Mouse (Mus musculus) mature B cell (primary cell): ENCODE data around the gene Aqp7.

Experiments used
- in situ Hi-C: fragments of 300-500 bp; cut with MboI; formaldehyde crosslinking; loops from 2 replicates; pipeline ENCODE4 v1.14.3; 2019

The Aqp7 gene

DNA sequence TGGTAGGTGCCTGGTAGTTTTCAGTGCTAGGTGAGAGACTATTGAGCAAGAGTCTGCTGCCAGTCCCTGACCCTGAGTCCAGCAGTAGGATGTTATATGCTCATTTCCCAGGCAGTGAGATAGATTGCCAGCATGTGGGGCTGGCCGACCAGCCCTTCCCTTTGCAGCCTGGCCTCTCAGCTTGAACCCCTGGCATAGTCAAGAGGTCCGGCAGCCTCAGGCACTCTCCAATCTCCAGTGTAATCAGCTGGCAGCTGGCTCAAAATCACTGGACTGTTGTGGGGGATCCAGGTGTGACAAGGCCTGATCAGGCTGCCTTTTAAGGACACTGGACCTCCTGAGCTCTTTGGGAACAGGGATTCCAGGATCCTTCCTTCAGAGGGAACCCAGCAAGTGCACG lies 15.4 kb upstream of the Aqp7 start:
- in situ Hi-C loops: no loop called here

DNA sequence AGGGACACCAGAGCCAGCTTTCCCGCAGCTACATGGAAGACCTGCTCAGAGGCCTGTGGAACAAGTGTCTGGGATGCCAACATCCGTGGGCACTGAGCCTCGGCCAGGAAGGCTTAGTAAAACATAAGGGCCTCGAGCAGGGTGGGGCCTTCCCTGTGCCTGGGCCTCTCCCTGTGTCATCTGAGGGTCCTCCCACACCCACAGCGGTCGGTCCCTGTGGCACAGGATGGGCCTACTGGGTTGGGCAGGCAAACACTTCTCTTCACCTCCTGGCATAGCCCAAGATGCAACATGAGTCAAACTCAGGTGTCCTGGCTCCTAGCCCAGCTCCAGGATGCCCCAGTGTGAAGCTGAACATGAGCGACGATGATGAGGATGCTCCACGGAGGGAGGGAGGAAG lies 9.4 kb upstream of the Aqp7 start:
- in situ Hi-C loops: no loop called here

DNA sequence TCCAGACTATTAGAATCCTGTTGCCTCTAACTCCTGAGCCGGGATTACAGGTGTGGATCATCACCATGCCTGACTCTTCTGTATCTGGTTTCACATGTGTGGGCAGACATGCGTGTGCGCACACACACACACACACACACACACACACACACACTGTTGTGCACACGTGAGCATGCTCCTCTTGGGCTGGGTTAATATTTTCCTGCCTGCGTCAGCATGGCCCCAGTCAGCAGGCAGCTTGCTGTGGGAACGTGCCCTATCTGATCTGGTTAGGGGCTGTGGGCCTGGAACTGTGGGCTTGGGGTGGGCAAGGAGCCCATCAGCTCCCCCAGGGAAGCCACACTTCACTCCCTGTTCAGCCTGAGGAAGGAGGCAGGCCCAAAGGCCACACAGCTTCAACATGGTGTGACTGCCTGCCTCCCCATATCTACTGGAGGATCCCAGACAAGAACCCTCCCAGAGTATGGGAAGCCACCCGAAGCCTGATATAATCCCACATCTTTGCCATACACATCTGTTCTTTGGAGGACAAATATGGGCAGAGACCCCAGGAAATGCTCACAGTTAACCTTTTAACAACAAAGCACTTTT lies 8.9 kb upstream of the Aqp7 start:
- in situ Hi-C loops: no loop called here

DNA sequence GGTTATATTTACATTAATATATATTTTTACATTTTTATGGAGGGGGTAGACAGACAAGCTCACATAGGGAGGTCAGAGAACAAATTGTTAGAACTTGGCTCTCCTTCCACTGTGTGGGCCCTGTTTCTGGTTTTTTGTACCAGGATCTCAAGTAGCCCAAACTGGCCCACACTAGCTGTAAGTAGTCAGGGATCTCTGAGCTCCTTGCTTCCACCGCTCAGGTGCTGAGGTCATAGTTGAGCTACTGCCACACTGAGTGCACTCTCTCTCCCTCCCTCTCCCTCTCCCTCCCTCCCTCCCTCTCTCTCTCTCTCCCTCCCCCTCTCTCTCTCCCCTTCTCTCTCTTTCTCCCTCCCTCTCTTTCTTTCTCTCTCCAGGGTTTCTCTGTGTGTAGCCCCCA lies 8.3 kb upstream of the Aqp7 start:
- in situ Hi-C loops: no loop called here

DNA sequence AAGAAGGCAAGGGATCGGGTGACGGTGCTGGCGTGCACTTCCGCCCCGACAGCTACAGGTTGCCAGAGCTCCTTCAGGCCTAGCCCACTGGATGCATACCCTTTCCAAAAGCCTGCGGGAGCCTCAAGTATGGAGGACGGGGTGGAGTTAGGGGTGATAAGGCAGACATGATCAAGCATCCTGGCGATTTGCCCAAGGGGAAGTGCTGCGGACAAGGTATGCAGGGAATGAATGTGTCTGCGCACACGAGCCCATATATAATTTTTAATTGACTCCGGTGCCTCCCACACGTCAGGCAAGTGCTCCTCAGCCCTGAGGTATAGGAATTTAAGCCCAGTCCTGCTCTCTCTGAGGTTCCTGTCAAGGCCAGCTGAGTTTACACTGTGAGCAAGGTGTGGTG lies 7.2 kb upstream of the Aqp7 start:
- in situ Hi-C loops: no loop called here

DNA sequence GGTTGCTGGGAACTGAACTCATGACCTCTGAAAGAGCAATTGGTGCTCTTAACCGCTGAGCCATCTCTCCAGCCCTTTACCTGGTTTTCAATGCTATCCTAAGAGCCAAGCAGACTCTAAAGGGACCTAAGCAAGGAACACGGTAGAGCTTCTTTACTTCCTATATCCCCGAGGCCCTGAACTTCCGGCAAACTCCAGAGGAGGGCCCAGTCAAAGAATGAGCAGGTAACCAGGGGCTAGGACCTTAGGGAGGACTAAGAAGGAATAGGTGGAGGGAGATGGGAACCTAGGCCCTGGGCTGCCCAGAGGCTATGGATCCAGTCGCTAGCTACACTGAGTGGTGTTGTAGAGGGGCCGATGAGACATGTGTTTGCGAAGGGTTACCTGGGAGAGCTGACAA lies 3.8 kb upstream of the Aqp7 start:
- in situ Hi-C loops: no loop called here

DNA sequence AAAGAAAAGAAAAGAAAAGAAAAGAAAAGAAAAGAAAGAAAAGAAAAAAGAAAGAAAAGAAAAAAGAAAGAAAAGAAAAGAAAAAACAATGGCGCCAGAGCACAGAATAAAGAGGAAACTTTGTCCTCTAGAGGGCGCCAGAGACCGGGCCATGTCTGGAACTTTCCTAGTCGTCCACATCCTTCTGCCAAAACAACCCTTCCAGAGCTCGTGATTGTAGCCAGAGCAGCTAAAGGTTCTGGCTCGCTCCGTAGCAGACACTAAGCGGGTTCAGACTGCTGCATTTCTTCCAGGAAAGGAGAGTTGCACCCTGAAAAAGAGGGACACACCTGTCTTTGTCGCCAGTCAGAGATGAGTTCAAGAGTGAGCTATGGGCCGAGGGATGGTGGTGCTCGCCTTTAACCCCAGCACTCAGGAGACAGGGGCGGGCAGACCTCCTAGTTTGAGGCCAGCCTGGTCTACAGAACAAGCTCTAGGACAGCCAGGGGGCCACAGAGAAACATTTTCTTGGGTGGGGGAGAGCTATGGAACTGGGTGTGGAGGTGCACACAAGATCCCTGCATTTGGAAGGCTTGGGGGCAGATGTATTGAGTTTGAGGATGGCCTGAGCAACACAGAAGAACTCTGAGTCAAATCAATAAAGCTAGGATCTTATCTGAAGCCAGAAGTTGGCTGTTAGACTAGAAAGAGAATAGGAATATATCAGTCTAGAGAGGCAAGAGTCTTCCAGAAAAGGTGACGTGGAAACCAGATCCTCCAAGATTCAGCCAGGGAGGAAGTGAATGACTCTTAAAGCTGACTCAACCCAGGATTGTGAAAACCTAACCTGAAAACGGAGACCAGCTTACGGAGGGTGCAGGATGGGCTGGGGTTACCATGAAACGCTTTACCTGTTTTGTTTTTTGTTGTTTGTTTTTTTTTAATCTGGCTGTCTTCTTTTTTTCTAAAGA lies 3.1 kb upstream of the Aqp7 start:
- in situ Hi-C loops: no loop called here

DNA sequence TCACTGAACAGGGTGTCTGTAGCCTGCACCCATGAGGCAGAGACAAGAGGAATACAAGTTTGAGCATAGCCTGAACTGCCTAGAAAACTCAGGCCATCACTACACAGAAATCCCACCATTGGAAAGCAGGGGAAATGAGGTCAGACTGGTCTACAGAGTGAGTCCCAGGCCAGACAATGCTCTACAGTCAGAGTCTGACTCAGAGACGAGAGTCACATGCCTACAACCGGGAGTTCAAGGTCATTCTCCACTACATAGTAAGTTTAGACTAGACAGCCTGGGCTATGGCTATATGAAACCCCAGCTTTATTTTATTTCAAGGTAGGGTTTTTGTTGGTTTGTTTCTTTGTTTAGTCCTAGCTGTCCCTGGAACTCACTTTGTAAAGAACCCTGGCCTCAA lies 987 bp upstream of the Aqp7 start:
- in situ Hi-C loops: no loop called here

DNA sequence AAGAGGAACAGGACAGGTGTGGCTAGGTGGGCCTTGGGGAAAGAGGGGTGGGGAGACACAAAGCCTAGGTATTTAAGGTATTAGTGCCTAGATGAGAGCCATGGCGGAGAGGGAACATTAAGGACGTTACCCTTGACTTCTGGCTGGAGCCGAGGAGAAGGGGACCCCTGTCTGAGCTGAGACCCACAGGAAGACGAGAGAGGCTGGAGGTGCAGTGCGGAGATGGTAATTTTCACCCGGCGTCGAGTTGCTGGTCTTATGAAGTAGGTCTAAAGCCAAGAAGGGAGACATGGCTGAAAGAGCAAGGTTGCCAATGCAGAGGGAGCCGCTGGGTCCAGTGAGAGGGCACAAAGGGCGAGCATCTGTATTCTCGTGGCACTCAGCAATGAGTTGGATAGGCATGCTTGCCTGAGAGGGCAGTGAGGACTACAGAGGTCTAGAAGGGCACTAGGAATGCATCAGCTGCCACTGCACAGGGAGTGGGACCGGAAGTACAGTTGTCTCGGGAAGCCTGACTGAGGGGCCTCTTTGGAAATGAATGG lies 1.6 kb downstream of the Aqp7 start:
- in situ Hi-C loops: no loop called here

DNA sequence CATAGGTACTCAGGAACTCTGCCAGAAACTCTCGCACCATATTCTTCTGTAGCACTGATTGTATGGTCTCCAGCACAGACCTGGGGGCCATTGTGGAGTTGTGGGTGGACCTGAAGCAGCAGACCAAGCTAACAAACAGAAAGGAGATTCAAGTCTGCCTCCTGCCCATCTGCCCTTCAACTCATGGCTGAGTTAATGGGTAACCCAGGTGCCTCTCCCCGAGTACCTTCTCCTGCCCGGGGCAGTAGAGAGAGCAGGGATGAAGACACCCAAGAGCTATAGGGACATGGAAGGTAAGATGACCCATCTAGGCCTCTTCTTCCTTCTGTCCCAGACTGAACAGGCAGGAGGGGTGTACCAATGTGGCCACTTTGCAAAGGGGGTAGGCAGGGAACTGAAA lies 2.7 kb downstream of the Aqp7 start:
- in situ Hi-C loops: no loop called here

DNA sequence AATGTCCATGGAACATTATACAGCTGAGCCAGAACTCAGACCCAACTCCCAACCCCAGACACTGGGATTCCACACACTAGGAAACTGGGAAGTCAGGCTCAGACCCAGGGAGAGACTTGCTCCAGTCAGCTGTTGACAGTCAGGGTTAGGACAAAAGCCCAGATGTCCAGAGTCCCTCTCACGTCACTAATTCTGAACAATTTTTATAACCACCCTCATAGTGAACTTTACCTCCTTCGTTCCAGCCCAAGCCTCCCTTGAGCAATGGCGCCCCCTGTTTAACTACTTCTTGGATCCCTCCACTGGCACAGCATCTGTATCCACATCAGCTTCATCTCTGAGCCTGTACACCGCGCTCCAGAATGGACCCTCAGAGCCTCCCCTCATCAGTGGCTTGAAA lies 4.0 kb downstream of the Aqp7 start:
- in situ Hi-C loops: no loop called here

DNA sequence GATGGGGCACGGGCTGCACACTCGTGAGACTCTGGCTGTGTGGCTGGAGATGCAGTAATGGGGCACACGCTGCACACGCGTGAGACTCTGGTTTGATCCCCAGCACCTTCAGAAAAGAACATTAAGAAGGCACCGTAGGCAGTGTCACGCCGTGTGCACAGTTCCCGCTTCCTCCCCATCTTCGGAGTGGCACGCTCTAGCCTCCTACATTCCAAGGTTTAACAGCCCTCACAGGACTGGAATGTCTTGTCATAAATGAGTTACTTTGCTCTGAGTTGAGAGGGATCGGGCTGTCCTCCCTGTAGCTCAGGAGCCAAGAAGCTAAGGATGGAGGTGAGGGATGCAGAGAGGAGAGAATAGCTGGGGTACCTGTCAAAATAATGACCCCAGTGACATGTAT lies 5.1 kb downstream of the Aqp7 start:
- in situ Hi-C loops: no loop called here

DNA sequence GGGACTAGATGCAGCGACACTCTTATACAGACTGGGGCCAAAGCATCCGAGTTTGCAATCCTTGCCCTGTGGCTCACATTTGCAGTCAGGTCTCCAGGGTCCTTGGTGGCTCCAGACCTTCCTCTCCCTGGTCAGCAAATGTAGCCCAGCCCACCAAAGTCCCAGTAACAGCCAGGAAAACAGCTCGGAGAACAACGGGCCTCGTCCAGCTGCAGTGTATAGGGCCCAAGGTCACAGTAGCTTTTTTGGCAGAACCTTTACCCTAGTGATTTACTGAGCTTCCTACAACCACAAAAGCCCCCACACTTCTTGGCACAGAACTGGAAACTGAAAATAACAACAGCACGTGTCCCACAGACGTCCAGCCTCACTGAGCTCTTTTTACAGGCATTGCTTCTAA lies 7.0 kb downstream of the Aqp7 start:
- in situ Hi-C loops: no loop called here

DNA sequence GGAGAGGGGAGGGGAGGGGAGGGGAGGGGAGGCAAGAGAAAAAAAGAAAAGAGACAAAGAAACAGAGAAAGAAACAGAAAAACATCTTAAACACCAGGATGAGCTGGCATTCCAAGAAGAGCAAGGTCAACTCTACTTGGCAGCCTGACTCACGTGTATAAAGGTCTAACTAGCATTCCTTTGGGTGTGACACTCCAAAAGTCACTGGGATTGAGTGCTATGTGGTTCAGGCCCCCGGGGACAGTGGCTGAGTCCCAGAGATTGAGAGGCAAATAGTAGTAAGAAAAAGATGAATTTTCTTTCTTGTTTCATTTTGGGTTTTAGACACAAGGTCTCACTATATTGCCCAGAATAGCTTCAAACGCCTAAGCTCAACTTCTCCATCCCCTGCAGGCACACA lies 10.0 kb downstream of the Aqp7 start:
- in situ Hi-C loops: no loop called here

DNA sequence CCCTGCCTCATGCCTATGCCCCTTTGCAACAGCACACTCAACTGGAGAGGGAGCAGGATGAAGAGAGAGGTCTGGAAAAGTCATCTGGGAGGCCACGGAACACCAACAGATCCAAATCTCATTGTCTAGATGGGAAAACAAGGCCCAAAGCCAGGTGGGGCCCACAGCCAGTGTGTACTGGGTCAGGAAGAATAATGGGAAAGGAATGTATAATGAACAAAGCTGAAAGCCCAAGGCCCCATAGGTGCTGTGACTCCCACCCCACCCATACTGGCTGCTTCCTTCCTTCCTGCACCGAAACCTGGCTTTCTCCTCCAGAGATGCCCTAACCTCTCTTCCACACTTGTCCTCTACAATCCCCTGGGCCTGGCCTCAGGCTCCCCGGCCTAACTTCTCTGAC lies 16.7 kb downstream of the Aqp7 start:
- in situ Hi-C loops: no loop called here

DNA sequence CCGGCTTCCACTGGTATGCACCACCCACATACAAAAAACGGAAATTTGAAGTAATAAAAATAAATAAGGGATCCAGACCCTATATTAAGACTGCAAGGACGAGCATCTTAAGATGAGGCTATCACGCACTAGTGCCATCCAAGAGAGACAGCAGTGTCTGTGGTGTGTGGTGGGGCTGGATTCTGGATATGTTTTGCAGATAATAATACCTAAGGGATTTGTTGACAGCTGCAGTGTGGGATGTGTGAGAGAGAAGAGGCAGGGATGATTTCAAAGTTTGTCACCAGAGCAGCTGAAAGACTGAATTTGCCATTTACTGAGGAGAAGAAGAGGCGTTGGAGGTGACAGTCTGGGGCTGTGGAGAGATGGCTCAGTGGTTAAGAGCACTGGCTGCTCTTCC lies 18.6 kb downstream of the Aqp7 start:
- in situ Hi-C loops: no loop called here

DNA sequence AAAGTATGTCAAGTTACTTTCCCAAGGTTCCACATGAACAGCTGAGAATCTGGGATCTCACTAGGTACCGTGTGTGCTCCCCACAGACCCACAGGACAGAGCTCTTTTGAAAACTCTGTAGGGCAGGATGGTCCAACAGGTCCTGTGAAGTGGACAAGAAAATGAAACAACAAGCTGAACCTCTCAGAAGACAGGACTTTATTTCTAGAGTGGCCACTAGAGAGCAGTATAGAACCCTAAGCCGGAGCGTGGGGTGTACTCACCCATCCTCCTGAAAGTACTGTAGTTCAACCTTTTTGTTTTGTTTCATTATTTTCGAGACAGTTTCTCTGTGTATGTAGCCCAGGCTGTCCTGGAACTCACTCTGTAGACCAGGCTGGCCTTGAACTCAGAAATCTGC lies 19.7 kb downstream of the Aqp7 start:
- in situ Hi-C loops: no loop called here

DNA sequence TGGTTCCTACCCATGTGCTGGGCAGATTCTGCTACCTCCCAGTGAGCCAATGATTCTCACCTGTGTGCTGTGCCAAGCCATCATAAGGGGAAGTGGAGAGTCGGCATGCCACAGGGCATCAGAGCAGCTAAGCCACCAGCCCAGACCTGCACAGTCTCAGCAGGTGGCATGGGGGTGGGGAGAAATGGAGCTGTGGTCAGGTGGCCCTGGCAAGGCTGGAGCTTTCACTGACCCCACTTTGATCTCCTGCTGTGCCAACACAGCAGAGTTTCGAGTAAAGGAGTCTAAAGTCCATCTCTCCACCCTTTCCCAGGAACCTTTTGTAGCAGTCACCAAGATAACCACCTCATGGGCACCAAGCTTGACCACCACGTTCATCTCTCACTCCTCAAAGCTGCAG lies 20.1 kb downstream of the Aqp7 start:
- in situ Hi-C loops: no loop called here

DNA sequence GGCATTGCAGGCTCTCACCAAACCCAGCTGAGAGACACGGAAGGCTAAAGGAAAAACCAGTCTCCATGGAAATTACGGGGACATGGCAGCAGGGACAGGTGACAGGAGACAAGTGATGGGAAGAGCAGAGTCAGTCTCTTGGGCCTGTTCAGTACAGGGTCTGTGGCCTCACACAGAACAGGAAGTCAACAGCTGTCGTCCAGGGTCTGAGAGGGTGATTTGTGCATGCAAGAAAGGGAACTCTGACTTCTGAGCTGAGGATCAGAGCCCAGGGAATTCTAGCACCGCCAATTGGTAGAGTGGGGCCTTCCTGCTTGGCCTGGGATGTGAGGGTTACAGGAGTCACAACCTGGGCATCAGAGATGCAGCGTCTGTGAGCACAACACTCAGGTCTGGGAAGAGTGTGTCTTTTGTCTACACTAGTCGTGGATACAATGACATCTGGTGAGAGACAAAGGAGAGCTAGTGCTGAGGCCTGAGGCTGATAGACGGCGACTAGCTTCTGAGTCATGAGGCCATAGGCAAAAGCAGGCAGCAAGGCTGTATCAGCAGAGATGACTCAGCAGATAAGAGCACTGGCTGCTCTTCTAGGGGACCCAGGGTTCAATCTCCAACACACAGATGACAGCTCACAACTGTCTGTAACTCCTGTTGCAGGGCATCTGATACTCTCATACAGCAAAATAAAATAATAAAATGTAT lies 21.7 kb downstream of the Aqp7 start:
- in situ Hi-C loops: no loop called here

DNA sequence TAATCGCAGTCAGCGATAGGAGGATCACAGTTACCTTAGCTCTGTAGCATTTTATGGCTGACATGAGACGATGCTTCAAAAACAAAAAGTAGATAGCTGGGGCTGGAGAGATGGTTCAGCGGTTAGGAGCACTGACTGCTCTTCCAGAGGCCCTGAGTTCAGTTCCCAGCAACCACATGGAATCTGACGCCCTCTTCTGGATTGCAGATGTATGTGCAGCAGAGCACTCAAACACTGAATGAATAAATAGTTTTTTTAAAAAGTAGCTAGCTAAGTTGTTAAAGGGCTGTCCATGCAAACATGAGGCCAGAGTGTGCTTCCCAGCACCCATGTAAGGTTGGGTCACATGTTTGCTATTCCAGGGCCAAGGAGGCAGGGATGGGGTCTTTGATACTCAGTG lies 26.8 kb downstream of the Aqp7 start:
- in situ Hi-C loops: no loop called here

DNA sequence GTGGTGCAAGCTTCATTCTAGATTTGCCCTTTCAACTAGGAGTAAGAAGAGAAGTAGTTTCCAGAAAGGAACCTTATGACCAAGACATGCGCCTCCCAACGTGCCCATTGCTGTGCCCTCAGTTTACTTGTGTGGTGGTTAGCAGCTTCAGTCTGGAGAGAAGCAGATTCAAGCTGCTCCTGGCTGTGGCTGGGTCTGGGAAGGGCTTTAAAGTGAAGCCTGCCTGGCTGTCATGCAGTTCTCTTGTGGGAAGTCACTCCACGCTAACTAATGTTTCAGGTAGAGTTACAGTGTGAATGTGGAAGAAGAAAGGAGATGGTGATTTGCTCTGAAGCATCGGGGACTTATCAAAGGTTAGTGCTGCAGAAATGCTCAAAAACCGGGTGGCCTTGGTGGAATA lies 32.1 kb downstream of the Aqp7 start:
- in situ Hi-C loops: no loop called here

DNA sequence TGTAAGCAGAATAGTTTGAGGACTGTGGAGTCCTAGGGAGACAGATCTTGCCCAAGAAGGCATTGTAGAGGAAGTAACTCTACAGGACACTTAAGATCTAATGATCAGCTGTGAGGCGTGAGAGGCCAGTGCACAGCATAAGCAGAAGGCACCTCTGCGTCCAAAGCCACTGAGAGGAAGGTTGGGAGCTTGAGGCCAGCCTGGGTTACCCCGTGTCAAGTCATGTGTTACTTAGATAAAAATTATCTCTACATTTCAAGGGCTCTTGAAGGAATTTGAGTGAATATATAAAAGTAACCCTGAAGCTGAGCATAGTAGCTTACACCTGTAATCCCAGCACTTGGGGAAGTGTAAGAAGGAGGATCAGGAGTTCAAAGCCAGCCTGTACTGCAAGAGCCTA lies 34.6 kb downstream of the Aqp7 start:
- in situ Hi-C loops: no loop called here
